Mouse (Mus musculus): Measurements from ENCODE around the gene Phf1.
"Not testable (repeated sequence)": the region's sequence is repeated elsewhere in the genome, so short reads cannot be mapped to it uniquely, and the experiment has no call there.

Phf1 gene

GRCm38 (mm10) chr17:26951406-26951805 is 18.6 kb downstream of the Phf1 start:
- peak; percentile 53 for DNase-seq

- DNase-seq: no peak
Measured at GRCm38 (mm10) chr17:26951952-26952877, 19.4 kb downstream of the Phf1 start.

DNA sequence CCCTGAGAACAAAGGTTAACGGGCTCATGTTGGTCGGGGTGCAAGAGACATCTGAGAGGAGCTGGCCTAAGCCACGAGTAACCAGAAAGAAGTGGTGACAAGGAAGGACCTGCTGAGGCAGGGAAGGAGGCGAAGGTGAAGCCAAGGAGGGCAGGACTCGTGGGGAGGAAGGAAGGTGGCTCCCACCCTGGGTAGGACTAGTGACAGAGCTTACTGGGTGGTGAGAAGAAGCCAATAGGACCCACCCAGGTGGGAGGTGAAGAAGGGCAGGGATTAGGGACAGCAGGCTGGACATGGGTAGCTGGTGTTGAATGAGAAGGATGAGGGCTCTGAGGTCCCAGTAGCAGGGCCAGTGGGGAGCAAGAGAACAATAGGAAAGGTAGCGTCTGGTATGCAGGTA is 20.3 kb downstream of the Phf1 start:
- no peak for DNase-seq

DNA sequence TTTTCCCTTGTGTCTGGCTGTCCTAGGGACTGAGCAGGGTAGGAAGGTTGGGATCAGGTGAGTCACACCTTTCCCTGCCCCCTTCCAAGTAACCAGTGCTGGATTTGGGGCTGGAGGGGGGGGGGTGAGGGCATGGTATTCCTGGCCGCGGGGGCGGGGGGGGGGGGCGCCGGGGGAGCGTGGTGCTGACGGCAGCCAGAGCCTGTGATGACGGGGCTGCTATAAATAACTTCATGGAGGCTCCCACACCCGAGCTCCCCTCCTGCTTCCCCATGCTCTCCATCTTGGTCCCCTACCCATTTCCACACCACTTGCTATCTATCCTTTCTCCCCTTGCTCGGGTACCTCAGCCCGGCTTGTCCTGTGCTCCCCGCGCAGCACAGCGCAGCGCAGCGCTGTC is 20.9 kb downstream of the Phf1 start:
- no peak for DNase-seq

GRCm38 (mm10) chr17:26956309-26956708 is 23.5 kb downstream of the Phf1 start:
- no peak for DNase-seq

DNA sequence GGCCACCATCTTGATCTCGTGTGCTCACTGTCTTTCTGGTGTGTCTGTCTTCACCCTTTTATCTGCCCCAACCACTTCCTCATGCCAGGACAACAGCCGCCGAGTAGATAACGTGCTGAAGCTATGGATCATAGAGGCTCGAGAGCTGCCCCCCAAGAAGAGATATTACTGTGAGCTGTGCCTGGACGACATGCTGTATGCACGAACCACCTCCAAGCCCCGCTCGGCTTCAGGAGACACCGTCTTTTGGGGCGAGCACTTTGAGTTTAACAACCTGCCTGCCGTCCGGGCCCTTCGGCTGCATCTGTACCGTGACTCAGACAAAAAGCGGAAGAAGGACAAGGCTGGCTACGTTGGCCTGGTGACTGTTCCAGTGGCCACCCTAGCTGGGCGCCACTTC is 24.0 kb downstream of the Phf1 start:
- DNase-seq: no peak

DNA sequence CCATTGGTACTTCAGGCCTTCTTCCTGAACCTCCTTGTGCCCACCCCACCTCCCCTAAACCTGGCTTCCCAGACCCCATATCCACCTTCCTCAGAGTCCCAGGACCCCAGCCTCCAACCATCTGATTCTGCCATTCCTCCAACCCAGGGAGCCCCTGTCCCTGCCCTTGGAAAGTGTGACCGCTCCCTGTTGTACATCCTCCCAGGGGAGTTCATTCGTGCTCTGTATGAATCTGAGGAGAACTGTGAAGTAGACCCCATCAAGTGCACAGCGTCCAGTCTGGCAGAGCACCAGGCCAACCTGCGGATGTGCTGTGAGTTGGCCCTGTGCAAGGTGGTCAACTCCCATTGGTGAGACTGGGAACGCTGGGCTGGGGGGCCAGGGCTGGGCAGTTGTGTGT is 25.0 kb downstream of the Phf1 start:
- DNase-seq: no peak

- DNase-seq: no peak
Measured at GRCm38 (mm10) chr17:26958880-26959279, 26.0 kb downstream of the Phf1 start.

DNA sequence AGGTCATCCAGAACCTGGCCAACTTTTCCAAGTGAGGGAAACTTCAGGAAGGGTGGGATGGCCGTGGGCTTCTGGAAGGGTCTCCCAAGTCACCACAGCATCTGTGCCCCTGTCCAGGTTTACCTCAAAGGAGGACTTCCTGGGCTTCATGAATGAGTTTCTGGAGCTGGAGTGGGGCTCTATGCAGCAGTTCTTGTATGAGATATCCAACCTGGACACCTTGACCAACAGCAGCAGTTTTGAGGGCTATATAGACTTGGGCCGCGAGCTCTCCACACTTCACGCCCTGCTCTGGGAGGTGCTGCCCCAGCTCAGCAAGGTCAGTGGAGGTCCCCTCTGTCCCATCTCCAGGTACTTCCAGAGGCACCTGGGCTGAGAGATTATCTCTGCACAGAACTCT is 27.0 kb downstream of the Phf1 start:
- no peak for DNase-seq

DNA sequence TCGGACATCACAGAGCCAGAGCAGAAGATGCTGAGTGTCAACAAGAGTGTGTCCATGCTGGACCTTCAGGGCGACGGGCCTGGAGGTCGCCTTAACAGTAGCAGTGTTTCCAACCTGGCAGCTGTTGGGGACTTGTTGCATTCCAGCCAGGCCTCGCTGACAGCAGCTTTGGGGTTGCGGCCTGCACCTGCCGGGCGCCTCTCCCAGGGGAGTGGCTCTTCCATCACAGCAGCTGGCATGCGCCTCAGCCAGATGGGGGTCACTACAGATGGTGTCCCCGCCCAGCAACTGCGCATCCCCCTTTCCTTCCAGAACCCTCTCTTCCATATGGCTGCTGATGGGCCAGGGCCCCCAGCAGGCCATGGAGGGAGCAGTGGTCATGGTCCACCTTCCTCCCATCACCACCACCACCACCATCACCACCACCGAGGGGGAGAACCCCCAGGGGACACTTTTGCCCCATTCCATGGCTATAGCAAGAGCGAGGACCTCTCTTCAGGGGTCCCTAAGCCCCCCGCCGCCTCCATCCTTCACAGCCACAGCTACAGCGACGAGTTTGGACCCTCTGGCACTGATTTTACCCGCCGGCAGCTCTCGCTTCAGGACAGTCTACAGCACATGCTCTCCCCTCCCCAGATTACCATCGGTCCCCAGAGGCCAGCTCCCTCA is 28.9 kb downstream of the Phf1 start:
- no peak for DNase-seq

DNA sequence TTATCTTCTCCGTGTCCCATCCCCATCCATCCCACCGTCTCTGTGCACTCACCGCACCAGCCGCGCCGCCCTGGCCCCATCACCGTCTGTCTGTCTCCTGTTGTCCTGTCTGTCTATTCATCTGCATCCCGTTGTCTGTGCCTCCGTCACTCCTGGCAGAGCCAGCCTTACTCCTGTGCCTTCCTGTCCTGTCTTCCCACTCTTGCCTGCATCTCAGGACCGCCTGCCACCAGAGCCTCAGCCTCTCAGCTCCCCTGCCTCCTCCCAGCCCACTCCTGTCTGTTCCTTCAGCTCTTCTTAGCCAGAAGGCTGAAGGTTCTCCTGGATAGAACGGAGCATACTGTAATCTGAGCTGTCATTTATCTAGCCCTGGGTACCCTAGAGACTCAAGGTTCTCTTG is 34.1 kb downstream of the Phf1 start:
- no peak for DNase-seq

DNA sequence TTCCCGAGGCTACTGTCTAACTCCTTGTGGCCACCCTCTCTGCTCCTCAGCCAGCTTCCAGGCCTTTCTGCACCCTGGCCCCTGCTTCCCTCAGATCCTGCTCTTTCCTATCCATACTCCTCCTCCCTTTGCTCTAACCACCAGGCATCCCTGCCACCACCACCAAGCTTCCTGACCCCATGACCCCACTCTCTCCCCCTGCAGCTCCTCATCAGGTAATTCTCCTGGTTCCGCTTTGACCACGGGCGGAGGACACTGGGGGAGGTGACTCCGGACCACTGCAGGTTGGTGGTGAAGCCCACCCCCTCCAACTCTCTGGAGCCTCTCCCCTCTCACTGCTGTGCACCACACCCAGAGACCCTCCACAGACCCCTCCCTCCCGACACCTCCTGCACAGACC is 34.6 kb downstream of the Phf1 start:
- no peak for DNase-seq

DNA sequence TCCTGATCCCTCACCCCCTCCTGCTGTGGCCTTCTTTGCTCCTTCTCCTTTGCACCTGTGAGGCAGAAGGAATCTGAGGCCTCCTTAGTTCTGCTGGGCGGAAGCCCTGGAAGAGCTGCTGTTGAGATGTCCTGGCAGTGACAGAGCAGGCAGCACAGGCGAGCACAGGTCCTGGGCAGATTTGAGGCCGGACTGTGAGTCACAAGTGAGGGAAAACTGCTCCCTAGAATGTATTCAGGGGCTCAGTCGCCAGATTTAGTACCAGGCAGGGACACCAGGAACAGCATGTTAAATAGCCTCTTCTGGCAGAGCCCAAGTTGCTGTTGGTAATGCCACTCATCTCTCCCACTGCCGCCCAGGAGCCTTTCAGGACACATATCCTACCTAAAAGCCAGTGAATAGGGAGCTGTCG is 35.4 kb downstream of the Phf1 start:
- DNase-seq: no peak

GRCm38 (mm10) chr17:26969257-26969656 is 36.4 kb downstream of the Phf1 start:
- DNase-seq: no peak

DNA sequence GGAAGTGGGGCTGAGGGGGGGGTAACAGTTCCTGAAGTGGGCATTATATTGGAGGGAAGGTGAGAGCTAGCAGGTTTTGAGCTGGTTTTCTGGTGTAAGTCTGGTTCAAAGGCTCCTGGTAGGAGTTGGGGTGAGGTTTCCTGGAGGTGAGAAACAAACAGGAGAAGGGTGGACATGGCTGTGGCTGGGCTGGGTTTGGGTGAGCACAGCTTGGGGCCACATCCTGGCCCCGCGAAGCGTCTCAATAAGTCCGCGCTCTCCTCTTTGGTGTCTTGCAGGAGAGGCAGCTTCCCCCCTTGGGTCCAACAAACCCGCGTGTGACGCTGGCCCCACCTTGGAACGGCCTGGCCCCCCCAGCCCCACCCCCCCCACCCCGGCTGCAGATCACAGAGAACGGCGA is 37.4 kb downstream of the Phf1 start:
- DNase-seq: no peak

DNA sequence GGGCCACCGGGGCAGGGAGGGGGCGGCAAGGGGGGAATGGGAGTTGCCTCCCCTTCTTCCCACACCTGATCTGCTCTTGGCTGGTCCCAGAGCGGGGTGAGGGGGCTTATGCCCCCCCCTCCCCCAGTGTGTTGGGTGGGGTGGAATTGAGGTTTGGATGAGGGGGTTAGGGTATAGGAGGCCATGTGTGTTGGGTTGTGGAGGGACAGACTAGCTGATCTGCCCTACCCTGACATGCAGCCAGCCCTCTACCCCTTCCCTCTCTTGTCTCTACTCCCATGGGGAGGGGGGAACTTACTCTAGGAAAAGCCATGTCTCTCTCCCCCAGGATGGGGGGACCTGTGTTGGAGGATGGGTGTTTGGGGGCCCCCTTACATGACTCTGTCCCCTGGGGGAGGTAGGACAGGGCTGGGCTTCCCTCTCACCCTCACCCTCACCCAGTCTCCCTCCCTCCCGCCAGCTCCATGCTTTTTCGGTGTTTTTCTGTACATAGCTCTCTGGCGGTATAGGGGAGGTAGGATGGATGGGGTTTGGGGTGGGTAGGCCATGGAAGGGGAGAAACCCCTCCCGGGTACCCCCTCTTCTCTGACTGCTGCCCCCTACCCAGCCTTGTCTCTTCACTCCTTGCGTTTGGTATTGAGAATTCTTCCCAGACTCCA is 38.5 kb downstream of the Phf1 start:
- DNase-seq: peak; percentile 54

DNA sequence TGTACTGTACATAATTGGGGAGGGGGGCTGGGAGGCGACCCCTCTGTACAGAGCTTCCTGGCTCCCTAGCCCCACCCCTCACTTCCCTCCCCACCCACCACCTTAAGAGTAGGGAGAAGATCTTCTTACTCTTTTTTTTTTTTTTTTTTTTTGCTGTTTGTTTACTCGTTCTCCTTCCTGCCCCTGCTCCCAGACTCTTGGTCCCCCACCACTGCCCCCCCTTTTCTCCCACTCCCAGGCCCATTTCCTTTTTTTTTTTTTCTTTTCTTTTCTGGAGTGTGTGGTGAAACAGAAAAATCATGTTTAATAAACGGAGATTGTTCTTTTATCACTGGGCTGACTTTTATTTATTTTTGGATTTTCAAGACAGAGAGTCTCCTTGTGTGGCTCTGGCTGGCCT is 39.3 kb downstream of the Phf1 start:
- DNase-seq: no peak

DNA sequence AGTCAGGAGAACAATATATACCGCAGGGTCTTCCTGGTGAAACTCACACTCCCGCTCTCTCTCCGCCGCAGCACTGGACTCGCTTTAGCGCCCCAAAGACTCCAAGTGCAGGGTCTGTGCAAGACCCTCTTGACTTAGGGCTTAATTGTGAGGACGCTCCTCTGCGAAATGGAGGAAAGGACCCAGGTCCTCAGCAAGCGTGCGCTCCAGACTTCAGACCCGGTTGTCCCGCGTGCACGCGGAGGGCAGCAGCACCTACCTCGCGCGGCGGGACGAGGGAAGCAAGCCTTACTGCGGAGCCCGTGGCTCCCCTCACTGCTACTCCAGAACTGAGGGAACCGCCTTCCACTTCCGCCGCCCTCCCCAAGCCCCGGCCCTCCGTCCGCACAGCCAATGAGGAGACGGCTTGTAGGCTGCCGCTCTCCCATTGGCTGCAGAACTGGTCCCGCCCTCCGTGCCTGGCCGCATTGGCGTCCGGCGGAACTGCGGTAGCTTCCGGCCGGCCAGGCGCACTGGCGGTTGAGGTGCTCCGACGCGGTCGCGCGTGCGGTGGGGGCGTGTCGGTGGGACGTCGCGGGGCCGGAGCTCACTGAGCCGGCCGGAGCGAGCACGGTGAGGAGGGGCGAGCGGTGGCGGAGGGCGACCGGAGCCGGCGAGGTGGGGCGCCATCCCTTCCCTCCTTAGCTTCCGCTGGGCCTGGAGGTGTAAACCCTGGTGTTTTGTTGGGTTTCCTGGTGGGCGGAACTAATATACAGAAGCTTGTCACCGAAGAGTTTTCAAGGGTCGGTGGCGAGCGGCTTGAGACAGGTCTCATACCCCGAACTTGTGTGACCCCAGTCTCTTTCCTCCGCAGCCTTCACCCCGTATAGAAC is 40.1 kb downstream of the Phf1 start, which contains the start of gene Zbtb9:
TSS of gene Zbtb9 (plus strand) at position 465 of the 872 bp plus-strand sequence.
- peak; percentile 96 for DNase-seq

DNA sequence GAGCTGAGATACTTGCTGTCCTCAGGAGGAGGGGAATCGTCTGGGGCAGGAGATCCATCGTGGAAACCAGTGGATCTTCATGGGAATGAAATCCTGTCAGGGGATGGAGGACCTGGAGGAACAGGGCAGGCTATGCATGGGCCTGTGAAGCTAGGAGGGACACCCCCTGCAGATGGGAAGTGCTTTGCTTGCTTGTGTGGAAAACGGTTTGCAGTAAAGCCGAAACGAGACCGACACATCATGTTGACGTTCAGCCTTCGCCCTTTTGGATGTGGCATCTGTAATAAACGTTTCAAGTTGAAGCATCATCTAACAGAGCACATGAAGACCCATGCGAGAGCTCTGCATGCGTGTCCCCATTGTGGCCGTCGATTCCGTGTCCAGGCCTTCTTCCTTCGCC is 41.7 kb downstream of the Phf1 start:
- no peak for DNase-seq

DNA sequence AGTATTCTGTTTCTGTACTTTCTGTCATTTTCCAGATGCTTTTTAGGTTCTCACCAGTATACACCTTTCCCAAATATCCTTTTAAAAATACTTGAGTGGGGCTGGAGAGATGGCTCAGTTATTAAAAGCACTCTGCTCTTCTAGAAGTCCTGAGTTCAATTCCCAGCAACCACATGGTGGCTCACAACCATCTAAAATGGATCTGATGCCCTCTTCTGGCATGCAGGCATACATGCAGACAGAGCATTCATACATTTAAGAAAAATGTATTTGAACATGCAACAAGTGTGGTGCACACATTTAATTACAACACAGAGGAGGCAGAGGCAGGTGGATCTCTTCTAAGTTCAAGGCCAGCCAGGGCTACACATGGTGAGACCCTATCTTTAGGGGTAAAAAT is 42.6 kb downstream of the Phf1 start:
- DNase-seq: no peak

GRCm38 (mm10) chr17:26977354-26977753 is 44.5 kb downstream of the Phf1 start:
- not testable (repeated sequence) for DNase-seq

DNA sequence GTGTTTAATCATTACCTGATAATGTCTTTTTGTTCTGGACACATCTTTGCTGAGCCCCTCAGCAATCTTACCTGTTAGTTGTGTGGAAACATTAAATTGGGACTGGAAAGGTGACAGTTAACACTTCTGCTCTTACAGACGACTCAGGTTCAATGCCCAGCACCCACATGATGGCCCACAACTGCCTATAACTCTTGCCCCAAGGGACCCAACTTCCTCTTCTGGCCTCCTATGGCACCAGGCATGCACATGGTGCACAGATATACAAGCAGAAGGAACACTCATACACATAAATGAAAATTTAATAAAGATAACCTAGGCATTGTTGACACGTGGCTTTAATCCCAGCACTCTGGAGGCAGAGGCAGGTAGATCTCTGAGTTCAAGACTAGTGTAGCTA is 46.6 kb downstream of the Phf1 start:
- DNase-seq: no peak

- no peak for DNase-seq
Measured at GRCm38 (mm10) chr17:26981050-26981449, 48.2 kb downstream of the Phf1 start.

All from cerebellum, adult 11-12 months (tissue).